Mouse (Mus musculus) liver, postnatal 0 days (tissue): ENCODE measurements at regions not wholly inside any gene's neighbourhood (a gene's known extent, or its start where the extent isn't known, plus 50 kb on each side); places are given as distances from the start of the nearest gene placed in this dataset.

ENCODE experiments used
- ATAC-seq: fragments of 200-750 bp; cut with Nextera tagmentation; 2 replicates; pipeline ENCODE4 v1.8.0; 2017; ENCODE audit warnings: mild to moderate bottlenecking, moderate library complexity
- DNase-seq: peaks from one replicate; pipeline ENCODE4 v3.0.0-alpha.2; 2016
- H3K27ac ChIP-seq: fragments of 300-500 bp; sonication (generic); 2 replicates; pipeline ENCODE4 v1.5.1; 2014; ENCODE audit warnings: antibody characterized with exemption, moderate library complexity, mild to moderate bottlenecking, low read depth
- H3K27me3 ChIP-seq: fragments of 300-500 bp; sonication (generic); 2 replicates; pipeline ENCODE4 v1.6.1; 2014; ENCODE audit warnings: low read length, control low read depth, mixed read lengths; ENCODE audit not compliant: insufficient read depth
- H3K36me3 ChIP-seq: fragments of 300-500 bp; sonication (generic); replicated peaks from 2 replicates; pipeline ENCODE4 v1.6.1; 2014; ENCODE audit warnings: mild to moderate bottlenecking, control low read depth, low read length, moderate library complexity, mixed read lengths; ENCODE audit not compliant: insufficient read depth
- H3K4me1 ChIP-seq: fragments of 300-500 bp; sonication (generic); 2 replicates; pipeline ENCODE4 v1.6.1; 2014; ENCODE audit warnings: antibody characterized with exemption, mild to moderate bottlenecking, control low read depth; ENCODE audit not compliant: insufficient read depth
- H3K4me2 ChIP-seq: fragments of 300-500 bp; sonication (generic); 2 replicates; pipeline ENCODE4 v1.6.1; 2014; ENCODE audit warnings: low read depth, mild to moderate bottlenecking, low read length, moderate library complexity, mixed read lengths
- H3K4me3 ChIP-seq: fragments of 300-500 bp; sonication (generic); 2 replicates; pipeline ENCODE4 v1.5.1; 2014; ENCODE audit warnings: low read depth, low read length
- H3K9ac ChIP-seq: fragments of 300-500 bp; sonication (generic); replicated peaks from 2 replicates; pipeline ENCODE4 v1.6.1; 2014; ENCODE audit warnings: mild to moderate bottlenecking, moderate library complexity
- H3K9me3 ChIP-seq: fragments of 300-500 bp; sonication (generic); 2 replicates; pipeline ENCODE4 v1.6.1; 2016; ENCODE audit warnings: mild to moderate bottlenecking, control low read depth, low read length, mixed read lengths
- CTCF ChIP-seq: sonication (generic); IDR thresholded peaks from 2 replicates; pipeline ENCODE4 v1.5.1; 2016; ENCODE audit warnings: antibody characterized with exemption, low read depth
- EP300 ChIP-seq: IDR thresholded peaks from 2 replicates; pipeline ENCODE4 v1.6.1; 2016; ENCODE audit warnings: antibody characterized with exemption, low read depth, mild to moderate bottlenecking
- WGBS: fragments of 180-500 bp; shearing (Covaris S2); extraction: QIAGEN DNeasy Blood & Tissue Kit; methylation state at CpG from one replicate; pipeline ENCODE4 v1.1.7; 2014; ENCODE audit not compliant: insufficient replicate concordance; 5-methylcytosine and 5-hydroxymethylcytosine counted together

DNA sequence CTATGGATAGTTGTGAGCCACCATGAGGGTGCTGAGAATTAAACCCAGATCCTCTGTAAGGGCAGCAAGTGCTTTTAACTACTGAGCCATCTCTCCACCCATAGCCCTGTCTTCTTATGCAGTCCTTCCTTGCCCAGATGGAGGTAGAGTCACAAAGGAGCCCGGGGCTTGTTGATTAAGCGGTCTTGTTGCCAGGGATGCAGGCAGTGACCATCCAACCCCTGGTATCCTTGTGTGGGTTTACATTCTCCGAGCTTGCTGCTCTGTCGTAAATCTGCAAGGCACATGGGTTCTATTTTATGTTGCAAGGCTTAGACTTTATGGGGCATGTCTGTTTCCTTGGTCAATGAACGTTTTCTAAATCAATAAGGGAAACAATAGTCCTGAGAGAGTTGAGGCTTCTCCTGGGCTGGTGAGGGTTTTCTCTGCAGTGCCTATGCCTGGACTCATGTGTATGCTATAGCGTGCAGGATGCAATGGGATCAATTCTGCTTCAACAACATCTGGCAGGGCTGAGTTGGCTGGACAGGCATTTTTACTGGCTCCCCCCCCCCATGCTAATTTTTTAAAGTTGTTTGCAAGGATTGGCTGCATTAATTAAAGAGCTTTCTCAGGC is 150.7 kb upstream of the Cops8 start:
- Histone ChIP-seq H3K27me3 (no peaks in the 10 kb centered on the region), H3K27ac (no peak overlapping the region), H3K36me3 (no peaks in the 10 kb centered on the region), H3K4me1 (no peaks in the 10 kb centered on the region), H3K4me2 (no peak overlapping the region), H3K9me3 (no peaks in the 10 kb centered on the region), H3K4me3 (no peak overlapping the region), H3K9ac (no peak overlapping the region)
- ATAC-seq (no peak), DNase-seq (no peak)
- TF ChIP-seq CTCF = no peak
- no peak for TF ChIP-seq EP300
- WGBS = 59% methylated on average over 6 of the region's 6 CpGs

GRCm38 (mm10) chr1:90454263-90454662 is 148.5 kb upstream of the Cops8 start:
- TF ChIP-seq CTCF (no peak), EP300 (no peak)
- DNase-seq (no peak), ATAC-seq (no peak)
- no peak overlapping the region for H3K9ac ChIP-seq
- H3K4me1 ChIP-seq = no peaks in the 10 kb centered on the region
- H3K4me2 ChIP-seq = no peak overlapping the region
- no peak overlapping the region for H3K4me3 ChIP-seq
- H3K27ac ChIP-seq = no peak overlapping the region
- no peaks in the 10 kb centered on the region for H3K36me3 ChIP-seq
- whole genome bisulfite sequencing = 69% methylated on average over 7 of the region's 7 CpGs
- no peaks in the 10 kb centered on the region for H3K9me3 ChIP-seq
- H3K27me3 ChIP-seq = no peaks in the 10 kb centered on the region

DNA sequence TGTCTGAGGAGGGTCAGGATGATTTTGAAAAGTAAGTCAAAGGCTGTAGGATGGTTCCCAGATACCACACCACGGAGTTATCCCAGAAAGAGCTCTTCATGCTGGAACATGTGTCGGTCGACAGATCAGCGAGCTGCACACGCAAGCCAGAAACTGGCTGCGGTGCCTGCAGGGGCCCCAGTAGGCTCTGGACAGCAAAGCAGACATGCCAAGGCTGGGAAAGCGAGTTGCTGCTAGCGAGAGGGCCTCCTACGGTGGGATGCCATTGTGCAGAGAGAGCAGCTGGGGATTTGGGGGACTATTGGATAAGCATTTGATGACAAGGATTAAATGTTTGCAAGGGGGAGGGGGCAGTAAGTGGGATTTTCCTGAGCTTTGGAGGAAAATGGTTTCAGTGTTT is 145.4 kb upstream of the Cops8 start:
- TF ChIP-seq EP300 = no peak
- no peak for TF ChIP-seq CTCF
- DNase-seq = no peak
- no peaks in the 10 kb centered on the region for H3K36me3 ChIP-seq
- 46% methylated on average over 9 of the region's 9 CpGs for WGBS
- no peak for ATAC-seq
- H3K27ac ChIP-seq = no peak overlapping the region
- H3K9me3 ChIP-seq = no peaks in the 10 kb centered on the region
- H3K4me3 ChIP-seq = no peak overlapping the region
- H3K4me2 ChIP-seq = no peak overlapping the region
- H3K4me1 ChIP-seq = no peaks in the 10 kb centered on the region
- H3K9ac ChIP-seq = no peak overlapping the region
- no peaks in the 10 kb centered on the region for H3K27me3 ChIP-seq

DNA sequence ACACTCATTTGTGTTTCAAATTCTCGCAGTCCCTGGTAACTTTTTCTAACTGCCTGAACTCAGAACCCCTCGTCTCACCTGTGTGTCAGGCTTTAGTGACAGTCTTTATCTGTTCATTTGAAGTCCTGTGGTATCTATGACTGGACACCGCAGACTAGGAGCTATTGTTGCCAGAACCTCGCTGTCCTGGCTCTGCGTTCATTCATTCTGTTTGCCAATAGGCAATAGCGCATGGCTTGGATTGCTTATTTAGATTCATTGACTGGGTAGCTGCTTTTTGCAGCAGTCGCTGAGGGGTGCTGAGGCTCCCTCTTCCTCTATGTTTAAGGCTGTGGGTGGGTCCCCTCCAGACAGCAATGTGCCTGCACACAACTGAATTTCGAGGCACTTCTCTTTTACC is 144.6 kb upstream of the Cops8 start:
- 73% methylated on average over 8 of the region's 8 CpGs for WGBS
- no peak for ATAC-seq
- TF ChIP-seq EP300 (no peak), CTCF (no peak)
- H3K4me3 ChIP-seq = no peak overlapping the region
- no peaks in the 10 kb centered on the region for H3K9me3 ChIP-seq
- no peak for DNase-seq
- H3K4me1 ChIP-seq = no peaks in the 10 kb centered on the region
- no peak overlapping the region for H3K4me2 ChIP-seq
- no peak overlapping the region for H3K9ac ChIP-seq
- H3K27me3 ChIP-seq = no peaks in the 10 kb centered on the region
- no peak overlapping the region for H3K27ac ChIP-seq
- H3K36me3 ChIP-seq = no peaks in the 10 kb centered on the region

DNA sequence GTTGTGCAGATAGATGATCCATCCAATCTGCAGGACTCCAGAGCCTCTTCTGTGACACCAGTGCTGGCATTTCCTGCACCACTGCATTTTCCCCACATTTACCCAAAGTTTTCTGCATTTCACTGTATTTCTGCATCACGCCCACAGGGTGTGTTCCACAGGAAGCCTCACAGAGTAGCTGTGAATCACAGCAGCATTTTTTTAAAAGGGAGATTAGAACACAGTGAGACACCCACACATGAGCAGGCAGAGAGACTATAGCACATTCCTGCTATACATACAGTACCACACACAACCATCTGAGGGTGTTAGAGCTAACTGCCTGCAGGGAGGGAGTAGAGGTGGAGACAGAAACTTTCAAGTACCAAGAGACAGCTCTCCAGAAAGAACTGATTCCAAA is 141.1 kb upstream of the Cops8 start:
- no peak for TF ChIP-seq EP300
- TF ChIP-seq CTCF = no peak
- Histone ChIP-seq H3K4me1 (no peaks in the 10 kb centered on the region), H3K27me3 (no peaks in the 10 kb centered on the region), H3K9ac (no peak overlapping the region), H3K4me2 (no peak overlapping the region), H3K9me3 (no peaks in the 10 kb centered on the region), H3K36me3 (no peaks in the 10 kb centered on the region), H3K4me3 (no peak overlapping the region), H3K27ac (no peak overlapping the region)
- ATAC-seq = no peak
- DNase-seq = no peak
- WGBS = 71% methylated on average over 1 of the region's 1 CpGs

- ATAC-seq = no peak
- H3K4me1 ChIP-seq = no peaks in the 10 kb centered on the region
- DNase-seq = no peak
- 43% methylated on average over 6 of the region's 6 CpGs for WGBS
- TF ChIP-seq CTCF (no peak), EP300 (no peak)
- H3K36me3 ChIP-seq = no peaks in the 10 kb centered on the region
- H3K27ac ChIP-seq = no peak overlapping the region
- H3K27me3 ChIP-seq = no peaks in the 10 kb centered on the region
- H3K4me3 ChIP-seq = no peak overlapping the region
- H3K9ac ChIP-seq = no peak overlapping the region
- H3K9me3 ChIP-seq = no peaks in the 10 kb centered on the region
- no peak overlapping the region for H3K4me2 ChIP-seq
Observed at GRCm38 (mm10) chr1:90463302-90463701, 139.5 kb upstream of the Cops8 start.

GRCm38 (mm10) chr1:90467646-90468045 is 135.1 kb upstream of the Cops8 start:
- Histone ChIP-seq H3K27me3 (no peaks in the 10 kb centered on the region), H3K9ac (no peak overlapping the region), H3K4me2 (no peak overlapping the region), H3K4me1 (no peaks in the 10 kb centered on the region), H3K9me3 (no peaks in the 10 kb centered on the region), H3K36me3 (no peaks in the 10 kb centered on the region), H3K27ac (no peak overlapping the region), H3K4me3 (no peak overlapping the region)
- WGBS = 64% methylated on average over 9 of the region's 9 CpGs
- no peak for DNase-seq
- TF ChIP-seq EP300 (no peak), CTCF (no peak)
- ATAC-seq = no peak
